Mouse (Mus musculus): ENCODE measurements around the gene Gm2115.

DNA sequence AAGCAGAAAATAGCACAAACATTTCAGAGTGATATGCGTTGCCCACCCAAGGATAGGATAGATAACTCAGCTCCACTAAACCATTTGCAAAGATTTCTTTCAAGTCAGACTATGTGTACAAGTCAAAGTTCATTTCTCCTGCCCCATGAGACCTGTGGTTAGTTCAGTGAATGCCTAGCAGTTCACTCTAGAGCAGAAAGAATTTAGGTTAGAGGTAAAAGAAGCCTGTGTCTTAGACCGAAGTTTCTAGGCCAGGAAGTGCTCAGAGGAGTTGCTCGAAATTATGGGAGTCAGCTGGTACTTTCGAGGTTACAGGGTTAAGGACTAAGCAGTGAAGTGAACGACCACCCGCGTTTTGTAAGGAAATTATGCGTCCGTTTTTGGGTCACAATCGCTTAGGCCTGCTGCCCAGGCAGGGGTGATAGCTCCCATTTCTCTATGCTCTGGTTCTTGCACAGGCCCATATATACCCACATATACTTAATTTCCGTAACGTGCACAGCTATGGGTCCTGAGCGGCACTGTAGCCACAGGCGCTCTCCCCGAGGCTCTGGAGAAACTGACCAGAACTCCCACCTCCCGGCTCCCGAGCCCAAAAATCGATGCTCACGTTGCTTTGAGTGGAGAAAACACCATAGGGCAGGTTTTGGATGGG is 76.4 kb downstream of the Gm2115 start:
- TF ChIP-seq POLR2A (IDR thresholded peaks at IDR 0.05; ENCODE audit: low read depth, low read length) (no peak), CTCF (conservative IDR thresholded peaks at IDR 0.05; ENCODE audit: insufficient read depth, insufficient read length, low read depth, low read length) (no peak)
